Mouse (Mus musculus) cerebellum, postnatal 14 days (tissue): Measurements from ENCODE around the gene Gnaq.

ENCODE experiments used
- DNase-seq, 2 experiments: peaks; one replicate each; pipeline ENCODE4 v3.0.0; 2021; ENCODE audit warnings: mixed read lengths in 2 of 2

Gene Gnaq

DNA sequence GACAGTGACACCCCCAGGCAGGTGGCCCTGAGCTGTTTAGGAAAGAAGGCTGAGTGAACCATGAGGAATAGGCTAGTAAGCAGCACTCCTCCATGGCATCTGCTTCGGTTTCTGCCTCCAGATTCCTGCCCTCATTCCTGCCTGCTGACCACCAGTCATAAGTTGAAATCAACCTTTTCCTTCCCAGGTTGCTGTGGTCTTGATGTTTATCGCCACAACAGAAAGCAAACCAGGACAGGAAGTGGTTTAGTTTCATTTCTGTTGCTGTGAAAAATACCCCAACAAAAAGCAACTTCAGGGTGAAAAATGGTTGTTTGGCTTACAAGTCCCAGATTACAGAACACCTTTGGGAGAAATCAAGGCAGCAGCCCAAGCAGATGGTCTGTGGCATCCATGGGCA lies 249.8 kb downstream of the Gnaq start:
- no peak for DNase-seq

DNA sequence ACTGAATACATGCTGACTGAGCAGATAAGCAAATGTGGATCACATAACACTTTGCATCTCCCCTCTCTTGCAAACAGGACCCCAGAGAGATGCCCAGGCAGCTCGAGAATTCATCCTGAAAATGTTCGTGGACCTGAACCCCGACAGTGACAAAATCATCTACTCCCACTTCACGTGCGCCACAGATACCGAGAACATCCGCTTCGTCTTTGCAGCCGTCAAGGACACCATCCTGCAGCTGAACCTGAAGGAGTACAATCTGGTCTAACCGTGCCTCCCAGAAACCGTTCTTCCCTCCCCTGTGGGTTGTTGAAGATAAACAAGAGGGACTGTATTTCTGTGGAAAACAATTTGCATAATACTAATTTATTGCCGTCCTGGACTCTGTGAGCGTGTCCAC lies 250.5 kb downstream of the Gnaq start:
- no peak for DNase-seq

DNA sequence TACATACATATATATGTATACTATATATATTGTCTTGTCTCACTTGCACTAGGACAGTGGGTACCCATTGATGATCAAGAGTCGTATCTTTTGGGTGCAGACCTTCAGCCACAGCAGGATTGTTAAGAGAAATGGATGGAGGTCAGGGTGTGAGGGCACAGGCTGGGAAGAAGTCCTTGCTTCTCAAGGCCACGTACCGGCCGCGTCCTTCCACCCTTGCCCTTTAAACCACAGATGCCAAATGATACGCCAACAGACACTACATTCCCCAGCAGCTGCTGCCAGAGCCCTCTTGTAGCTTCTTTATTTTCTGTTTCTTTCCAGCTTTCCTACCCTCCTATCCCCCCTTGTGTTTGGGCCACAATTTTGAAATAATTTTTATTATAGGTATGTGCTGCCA lies 251.5 kb downstream of the Gnaq start:
- DNase-seq: no peak

DNA sequence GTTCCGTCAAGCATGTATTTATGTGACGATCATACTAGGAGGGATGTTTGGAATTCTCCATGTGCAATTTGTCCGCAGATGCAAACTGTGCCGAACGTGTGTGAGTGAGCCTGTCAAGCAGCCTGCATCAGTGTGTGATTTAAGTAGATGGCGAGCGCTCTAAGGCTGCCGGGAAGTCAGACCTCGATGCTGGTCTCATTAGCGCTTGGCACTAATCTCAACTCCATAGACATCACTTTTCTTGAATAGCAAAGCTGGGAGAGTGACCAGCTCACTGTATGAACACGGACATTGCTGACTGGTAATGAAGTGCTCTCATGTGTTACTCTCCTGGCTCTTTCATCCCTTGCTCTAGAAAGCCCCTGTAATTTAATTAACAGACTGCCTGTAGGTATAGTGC lies 252.3 kb downstream of the Gnaq start:
- no peak for DNase-seq

DNA sequence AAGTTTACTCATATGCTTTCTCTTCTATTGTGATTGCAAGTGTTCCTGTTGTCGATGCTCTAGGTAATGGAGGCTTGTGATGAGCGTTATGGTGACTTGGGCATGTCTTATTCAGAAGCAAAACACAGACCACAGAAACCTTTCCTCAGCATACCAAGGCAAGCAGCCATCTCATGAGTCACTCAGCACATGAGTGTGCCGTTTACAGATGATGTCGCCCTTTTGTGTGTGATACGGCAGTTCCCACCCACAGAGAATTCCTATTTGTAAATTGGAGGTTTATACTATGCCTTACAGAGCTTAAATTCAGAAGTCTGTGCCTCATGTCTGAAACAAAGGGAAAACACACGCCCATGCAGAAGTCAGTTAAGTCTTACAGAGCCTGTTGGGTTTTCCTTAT lies 253.9 kb downstream of the Gnaq start:
- no peak for DNase-seq

DNA sequence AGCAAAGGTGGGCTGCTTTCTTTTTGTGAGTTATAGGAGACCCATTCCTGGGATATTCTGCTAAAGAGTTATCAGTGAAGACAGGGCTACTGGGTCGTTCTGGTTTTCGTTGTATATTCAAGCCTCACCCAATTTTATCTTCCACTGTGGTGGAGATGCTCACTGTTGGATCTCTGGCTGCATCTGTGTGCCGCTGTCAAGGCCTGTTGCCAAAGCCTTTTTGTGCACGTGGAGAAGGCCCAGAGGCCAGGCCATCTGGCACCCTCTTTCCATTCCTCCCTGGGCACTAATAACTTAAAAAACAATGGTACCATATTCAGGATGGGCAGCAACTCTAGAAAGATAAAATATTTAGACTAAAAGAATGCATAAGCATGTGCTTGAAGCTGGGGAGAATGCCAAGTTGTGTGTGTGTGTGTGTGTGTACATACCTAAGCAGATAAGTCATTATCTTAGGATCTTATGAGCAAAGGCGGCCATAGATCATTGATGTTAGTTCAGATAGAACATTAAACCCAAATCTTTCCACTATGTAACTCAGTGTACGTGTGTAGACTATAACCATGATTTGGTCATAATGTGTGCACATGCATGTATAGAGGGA lies 257.7 kb downstream of the Gnaq start:
- no peak for DNase-seq

DNA sequence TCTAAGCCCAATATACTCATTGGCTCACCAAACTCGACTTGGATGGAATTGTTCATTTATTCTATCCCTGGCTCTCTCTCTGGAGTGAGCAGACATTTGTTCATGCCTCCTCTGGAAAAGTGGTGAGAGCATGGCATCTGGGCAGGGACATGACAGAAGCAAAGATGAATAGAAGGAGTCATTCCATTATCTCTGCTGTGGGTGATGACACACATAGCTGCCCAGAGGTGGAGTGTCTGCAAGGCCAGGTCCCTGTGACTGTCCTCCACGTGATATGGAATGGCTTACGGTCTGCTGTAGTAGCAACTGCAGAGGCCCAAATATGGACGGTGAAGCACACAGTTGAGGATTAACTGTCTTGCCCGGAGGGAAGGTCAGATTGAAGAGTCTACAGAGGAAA lies 261.8 kb downstream of the Gnaq start:
- DNase-seq: no peak

DNA sequence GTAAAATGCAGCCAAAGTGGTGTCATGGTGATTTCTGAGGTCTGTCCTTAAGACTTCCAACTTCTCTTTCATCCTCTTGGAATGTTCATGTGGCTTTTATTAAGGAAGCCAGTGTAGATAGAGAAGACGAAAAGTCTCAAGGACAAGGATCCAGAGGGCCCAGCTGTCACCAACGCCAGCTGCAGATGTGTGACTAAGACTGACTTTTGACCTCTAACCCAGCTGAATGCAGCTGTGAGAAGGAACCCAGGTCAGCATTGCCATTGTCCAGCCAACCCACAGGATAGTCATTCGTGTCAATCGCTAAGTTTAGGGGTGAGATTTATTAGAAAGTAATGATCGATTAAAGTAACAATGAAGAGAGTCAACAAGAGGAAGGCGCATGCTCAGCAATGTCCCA lies 270.5 kb downstream of the Gnaq start:
- no peak for DNase-seq

DNA sequence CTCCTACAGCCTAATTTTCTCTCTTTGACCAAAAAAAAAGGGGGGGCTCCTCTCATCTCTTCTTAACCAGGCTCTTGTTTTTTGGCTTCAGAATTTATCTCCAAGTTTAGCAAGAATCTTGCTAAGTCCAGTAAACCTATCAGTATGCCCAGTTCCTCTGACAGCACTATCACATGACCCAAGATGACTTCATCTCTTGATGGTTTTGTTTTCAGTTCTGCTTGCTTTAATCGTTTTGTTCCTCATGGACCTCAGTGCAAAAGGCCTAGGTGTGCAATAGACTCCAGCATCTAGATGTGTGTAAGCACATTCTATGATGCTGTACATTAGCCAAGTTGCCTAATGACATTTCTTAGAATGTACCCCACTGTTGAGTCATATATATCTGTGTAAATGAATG lies 275.1 kb downstream of the Gnaq start:
- DNase-seq: no peak

DNA sequence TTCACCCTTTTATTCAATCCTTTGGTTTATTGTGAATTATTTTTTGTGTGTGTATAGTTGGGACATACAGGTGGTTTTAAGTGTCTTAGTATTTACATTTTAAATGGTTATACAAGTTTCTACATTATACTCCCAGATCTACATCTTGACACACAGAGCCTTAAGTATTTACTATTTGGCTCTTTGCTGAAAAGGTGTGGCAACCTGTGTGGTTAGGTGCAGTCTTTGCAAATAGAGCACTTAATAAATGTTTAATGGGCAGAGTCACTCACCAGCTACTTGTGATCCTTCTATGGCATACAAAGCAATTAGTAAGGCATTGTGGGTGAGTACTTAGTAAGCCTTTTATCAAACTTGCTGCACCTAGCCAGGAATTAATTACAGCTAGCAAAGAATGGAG lies 278.7 kb downstream of the Gnaq start:
- DNase-seq: no peak

DNA sequence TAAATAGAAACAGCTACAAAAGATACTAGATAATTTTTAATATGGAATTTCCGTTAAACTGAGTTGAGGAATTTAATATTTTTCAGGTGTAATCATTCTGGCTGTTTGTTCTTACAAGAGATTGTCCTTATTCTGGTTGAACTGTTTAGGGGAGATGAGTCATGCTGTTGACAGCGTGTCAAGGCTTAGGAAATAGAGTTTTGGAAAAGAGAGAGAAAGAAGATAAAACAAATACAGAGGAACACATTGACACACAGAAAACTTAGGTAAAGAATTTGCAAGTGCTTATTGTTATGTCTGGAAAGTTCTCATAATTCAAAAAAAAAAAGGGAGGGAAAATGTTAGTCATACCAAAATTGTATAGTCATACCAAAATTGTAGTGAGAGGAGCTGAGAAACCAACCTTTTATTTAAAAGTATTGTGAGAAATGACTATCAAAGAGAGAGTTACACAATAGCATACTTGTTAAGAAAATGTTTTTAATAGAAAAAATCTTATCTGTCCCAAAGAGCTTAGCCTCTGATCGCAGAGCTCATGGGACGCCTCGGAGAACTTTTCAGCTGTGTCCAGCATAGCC lies 285.5 kb downstream of the Gnaq start:
- no peak for DNase-seq

DNA sequence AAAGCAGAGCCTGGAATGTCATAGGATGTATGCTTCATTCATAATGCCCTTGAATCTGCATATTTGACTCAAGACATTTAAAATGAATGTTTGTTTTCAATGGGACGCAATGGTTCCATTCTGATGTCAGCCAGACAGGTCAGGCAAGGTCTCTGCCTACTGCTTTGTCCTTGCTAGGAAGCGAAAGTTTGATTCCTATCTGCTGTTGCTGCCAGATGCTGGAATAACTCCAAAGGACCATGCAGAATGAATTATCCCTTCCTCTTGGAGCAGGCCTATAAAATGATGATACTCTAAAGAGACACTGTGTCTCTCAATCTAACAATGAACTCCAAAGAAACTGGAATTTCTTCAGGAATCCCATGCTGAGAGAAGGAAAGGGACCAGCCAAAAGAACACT lies 293.0 kb downstream of the Gnaq start:
- no peak for DNase-seq

DNA sequence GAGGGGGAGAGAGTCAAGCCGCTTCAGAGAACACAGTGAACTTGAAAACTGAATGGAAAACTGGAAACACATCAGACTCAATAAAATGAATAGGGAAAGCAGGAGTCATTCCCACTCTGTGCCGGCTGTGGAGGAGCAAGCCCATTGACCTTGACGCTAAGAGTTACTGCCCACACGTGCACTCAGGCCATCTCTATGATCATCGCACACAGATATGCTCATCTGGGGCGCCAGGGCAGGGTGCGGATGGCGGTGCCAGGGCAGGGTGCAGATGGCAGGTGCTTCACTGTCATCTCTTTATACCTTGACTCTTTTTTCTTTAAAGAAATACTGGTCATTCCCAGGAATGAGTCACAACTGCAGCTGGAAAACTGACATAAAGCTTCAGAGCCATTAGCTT lies 298.7 kb downstream of the Gnaq start:
- DNase-seq: no peak

DNA sequence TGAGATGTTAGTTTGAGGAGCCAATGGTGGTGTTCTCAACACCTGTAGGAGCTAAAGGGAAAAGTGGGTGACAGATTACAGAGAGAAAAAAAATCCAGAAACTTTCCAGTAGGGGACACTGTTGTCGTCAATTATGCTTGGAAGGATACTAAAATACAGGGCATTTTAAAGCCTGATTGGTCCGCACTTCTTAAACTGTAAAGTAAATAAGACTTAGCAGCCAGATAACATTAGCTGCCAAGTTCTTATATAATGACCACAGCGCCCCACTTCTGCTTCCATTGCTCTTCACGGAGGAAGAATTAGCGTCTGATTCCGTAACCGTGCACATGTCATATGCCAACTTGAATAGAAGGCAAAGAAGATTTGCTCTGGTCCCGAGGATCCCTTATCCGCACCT lies 302.2 kb downstream of the Gnaq start:
- DNase-seq: peak in 1 of 2 experiments; percentile 9

DNA sequence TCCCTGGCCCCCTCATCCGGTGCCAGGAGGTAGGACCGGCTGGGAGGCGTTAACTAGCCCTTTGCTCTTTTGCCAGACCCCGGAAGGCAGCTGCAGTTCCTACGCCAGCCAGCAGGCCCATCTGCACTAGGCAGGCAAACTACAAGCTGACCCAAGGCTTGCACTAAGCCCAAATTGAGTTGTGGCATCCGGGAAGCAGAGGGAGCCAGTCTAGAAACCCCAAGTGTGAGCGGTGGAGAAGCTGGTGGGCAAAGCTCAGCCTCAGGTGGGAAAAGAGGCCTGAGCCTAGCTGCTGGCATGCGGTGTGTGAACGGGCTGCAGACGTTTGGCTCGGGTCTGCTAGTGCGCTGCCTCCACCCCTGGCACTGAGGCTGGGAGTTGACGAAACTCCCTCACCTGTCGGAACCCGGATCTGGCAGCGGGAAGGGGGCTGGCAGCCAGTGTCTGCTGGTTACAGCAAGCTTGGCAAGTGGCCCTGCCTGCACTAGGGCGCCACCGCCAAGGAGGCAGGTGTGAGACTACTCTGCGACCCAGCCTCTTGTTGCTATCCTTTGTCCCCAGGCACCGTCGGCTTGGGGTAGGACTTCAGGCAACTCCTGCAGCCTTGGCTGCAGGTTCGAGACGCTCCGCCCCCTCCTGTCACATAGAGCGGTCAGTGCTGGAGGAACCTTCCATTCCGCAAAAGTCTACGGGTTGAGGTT lies 303.1 kb downstream of the Gnaq start, which contains the start of gene Gna14:
Gna14 (plus strand) TSS at position 232 of the 701 bp plus-strand sequence.
- peak; percentile 66 to 72 for DNase-seq

DNA sequence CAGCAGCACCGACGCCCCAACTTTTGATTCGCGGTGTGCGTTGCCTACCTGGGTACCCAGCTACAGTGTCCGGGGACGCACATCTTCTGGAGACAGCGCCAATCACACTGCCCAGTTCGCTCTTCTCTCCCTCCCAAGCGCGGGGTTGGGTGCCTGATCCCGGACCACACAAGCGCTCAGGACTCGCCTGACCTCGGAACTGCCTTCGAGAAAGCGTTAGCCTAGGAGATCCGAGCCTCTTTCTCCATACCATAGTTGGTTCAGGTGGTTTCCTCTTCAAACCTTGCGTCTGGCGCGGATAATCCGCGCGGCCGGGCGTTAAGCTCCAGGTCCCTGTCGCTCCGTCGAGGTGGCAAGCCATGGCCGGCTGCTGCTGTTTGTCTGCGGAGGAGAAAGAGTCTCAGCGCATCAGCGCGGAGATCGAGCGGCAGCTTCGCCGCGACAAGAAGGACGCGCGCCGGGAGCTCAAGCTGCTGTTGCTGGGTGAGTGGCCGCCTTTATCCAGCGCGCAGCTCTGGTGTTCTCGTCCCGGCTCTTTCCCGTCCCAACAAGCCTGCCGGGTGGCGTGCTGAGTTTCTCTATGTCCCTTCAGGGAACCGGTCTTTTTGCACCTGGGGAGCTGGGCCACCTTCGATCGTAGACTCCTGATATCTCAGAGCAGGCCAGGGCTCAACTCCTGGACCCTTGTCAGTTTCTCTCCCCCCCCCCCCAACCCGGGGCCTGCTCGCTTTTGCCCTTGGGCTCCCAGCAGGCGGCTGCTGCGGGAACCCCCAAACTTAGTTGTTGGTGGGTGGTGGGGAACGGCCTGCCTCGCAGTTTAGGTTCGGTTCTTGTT lies 303.9 kb downstream of the Gnaq start:
- DNase-seq: peak in 1 of 2 experiments; percentile 17
